Mouse (Mus musculus): ENCODE measurements at regions not wholly inside any gene's neighbourhood (a gene's known extent, or its start where the extent isn't known, plus 50 kb on each side); places are given as distances from the start of the nearest gene placed in this dataset.

- Histone ChIP-seq H3K4me3 (ENCODE audit: low read depth, low read length) (no peak overlapping the region), H3K9me3 (ENCODE audit: control insufficient read depth, low read length) (no peaks in the 10 kb centered on the region), H3K27me3 (ENCODE audit: control insufficient read depth, insufficient read depth, low read length) (no peaks in the 10 kb centered on the region), H3K9ac (replicated peaks; ENCODE audit: low read depth, low read length) (no peak overlapping the region), H3K4me1 (ENCODE audit: control insufficient read depth, insufficient read depth, low read length) (no peaks in the 10 kb centered on the region), H3K4me2 (ENCODE audit: low read depth, low read length) (no peak overlapping the region), H3K36me3 (ENCODE audit: control insufficient read depth, insufficient read depth, low read length) (no peaks in the 10 kb centered on the region), H3K27ac (ENCODE audit: low read depth, low read length) (no peak overlapping the region)
- 13% methylated on average over 7 of the region's 7 CpGs for WGBS
- ATAC-seq (ENCODE audit: low read depth): no peak
These were observed 165.6 kb upstream of the 3110018I06Rik start for GRCm38 (mm10) chr12:107322861-107323260.

- H3K9me3 ChIP-seq (ENCODE audit: control insufficient read depth, low read length): no peaks in the 10 kb centered on the region
- H3K36me3 ChIP-seq (ENCODE audit: control insufficient read depth, insufficient read depth, low read length): no peaks in the 10 kb centered on the region
- H3K9ac ChIP-seq (replicated peaks; ENCODE audit: low read depth, low read length): no peak overlapping the region
- H3K4me1 ChIP-seq (ENCODE audit: control insufficient read depth, insufficient read depth, low read length): peaks cover 4% of the 10 kb centered on the region; the same call in 1 of the 2 replicates
- WGBS: 98% methylated on average over 10 of the region's 10 CpGs
- H3K4me2 ChIP-seq (ENCODE audit: low read depth, low read length): no peak overlapping the region
- H3K27ac ChIP-seq (ENCODE audit: low read depth, low read length): no peak overlapping the region
- no peak for ATAC-seq (ENCODE audit: low read depth)
- no peak overlapping the region for H3K4me3 ChIP-seq (ENCODE audit: low read depth, low read length)
- no peaks in the 10 kb centered on the region for H3K27me3 ChIP-seq (ENCODE audit: control insufficient read depth, insufficient read depth, low read length)
These were observed 162.3 kb upstream of the 3110018I06Rik start for GRCm38 (mm10) chr12:107326101-107326500.

- Histone ChIP-seq H3K9ac (replicated peaks; ENCODE audit: low read depth, low read length) (no peak overlapping the region), H3K27ac (ENCODE audit: low read depth, low read length) (no peak overlapping the region)
These were observed 161.2 kb upstream of the 3110018I06Rik start for GRCm38 (mm10) chr12:107327107-107327770.

GRCm38 (mm10) chr12:107328986-107329385 lies 159.4 kb upstream of the 3110018I06Rik start:
- Histone ChIP-seq H3K36me3 (ENCODE audit: control insufficient read depth, insufficient read depth, low read length) (no peaks in the 10 kb centered on the region), H3K27me3 (ENCODE audit: control insufficient read depth, insufficient read depth, low read length) (no peaks in the 10 kb centered on the region), H3K27ac (ENCODE audit: low read depth, low read length) (no peak overlapping the region), H3K9me3 (ENCODE audit: control insufficient read depth, low read length) (no peaks in the 10 kb centered on the region), H3K4me2 (ENCODE audit: low read depth, low read length) (no peak overlapping the region), H3K4me1 (ENCODE audit: control insufficient read depth, insufficient read depth, low read length) (peaks cover 4% of the 10 kb centered on the region; the same call in 1 of the 2 replicates), H3K4me3 (ENCODE audit: low read depth, low read length) (no peak overlapping the region), H3K9ac (replicated peaks; ENCODE audit: low read depth, low read length) (no peak overlapping the region)
- ATAC-seq (ENCODE audit: low read depth): no peak
- 11% methylated on average over 9 of the region's 9 CpGs for WGBS

More at GRCm38 (mm10) chr12:107327107-107327770, 161.2 kb upstream of the 3110018I06Rik start:
- Histone ChIP-seq H3K36me3 (ENCODE audit: control insufficient read depth, insufficient read depth, low read length) (no peaks in the 10 kb centered on the region), H3K4me3 (ENCODE audit: low read depth, low read length) (no peak overlapping the region), H3K4me1 (ENCODE audit: control insufficient read depth, insufficient read depth, low read length) (peaks cover 4% of the 10 kb centered on the region; the same call in 1 of the 2 replicates), H3K9me3 (ENCODE audit: control insufficient read depth, low read length) (no peaks in the 10 kb centered on the region), H3K27me3 (ENCODE audit: control insufficient read depth, insufficient read depth, low read length) (no peaks in the 10 kb centered on the region), H3K4me2 (ENCODE audit: low read depth, low read length) (no peak overlapping the region)
- WGBS: 78% methylated on average over 9 of the region's 9 CpGs
- ATAC-seq (ENCODE audit: low read depth): no peak

- Histone ChIP-seq H3K27me3 (ENCODE audit: control insufficient read depth, insufficient read depth, low read length) (no peaks in the 10 kb centered on the region), H3K4me2 (ENCODE audit: low read depth, low read length) (no peak overlapping the region), H3K9me3 (ENCODE audit: control insufficient read depth, low read length) (no peaks in the 10 kb centered on the region), H3K27ac (ENCODE audit: low read depth, low read length) (no peak overlapping the region), H3K4me1 (ENCODE audit: control insufficient read depth, insufficient read depth, low read length) (no peaks in the 10 kb centered on the region), H3K4me3 (ENCODE audit: low read depth, low read length) (no peak overlapping the region), H3K36me3 (ENCODE audit: control insufficient read depth, insufficient read depth, low read length) (no peaks in the 10 kb centered on the region), H3K9ac (replicated peaks; ENCODE audit: low read depth, low read length) (no peak overlapping the region)
- 90% methylated on average over 8 of the region's 8 CpGs for WGBS
- ATAC-seq (ENCODE audit: low read depth): no peak
These were observed 154.1 kb upstream of the 3110018I06Rik start for GRCm38 (mm10) chr12:107334366-107334765.

GRCm38 (mm10) chr12:107335106-107335505 lies 153.3 kb upstream of the 3110018I06Rik start:
- Histone ChIP-seq H3K4me2 (ENCODE audit: low read depth, low read length) (no peak overlapping the region), H3K36me3 (ENCODE audit: control insufficient read depth, insufficient read depth, low read length) (no peaks in the 10 kb centered on the region), H3K4me3 (ENCODE audit: low read depth, low read length) (no peak overlapping the region), H3K27me3 (ENCODE audit: control insufficient read depth, insufficient read depth, low read length) (no peaks in the 10 kb centered on the region), H3K4me1 (ENCODE audit: control insufficient read depth, insufficient read depth, low read length) (no peaks in the 10 kb centered on the region), H3K9me3 (ENCODE audit: control insufficient read depth, low read length) (no peaks in the 10 kb centered on the region), H3K9ac (replicated peaks; ENCODE audit: low read depth, low read length) (no peak overlapping the region), H3K27ac (ENCODE audit: low read depth, low read length) (no peak overlapping the region)
- ATAC-seq (ENCODE audit: low read depth): no peak
- WGBS: 63% methylated on average over 12 of the region's 12 CpGs

GRCm38 (mm10) chr12:107338758-107339157 lies 149.7 kb upstream of the 3110018I06Rik start:
- H3K9me3 ChIP-seq (ENCODE audit: control insufficient read depth, low read length): no peaks in the 10 kb centered on the region
- no peaks in the 10 kb centered on the region for H3K36me3 ChIP-seq (ENCODE audit: control insufficient read depth, insufficient read depth, low read length)
- no peaks in the 10 kb centered on the region for H3K27me3 ChIP-seq (ENCODE audit: control insufficient read depth, insufficient read depth, low read length)
- no peaks in the 10 kb centered on the region for H3K4me1 ChIP-seq (ENCODE audit: control insufficient read depth, insufficient read depth, low read length)
- H3K4me2 ChIP-seq (ENCODE audit: low read depth, low read length): no peak overlapping the region
- H3K4me3 ChIP-seq (ENCODE audit: low read depth, low read length): no peak overlapping the region
- WGBS: 91% methylated on average over 10 of the region's 10 CpGs
- H3K27ac ChIP-seq (ENCODE audit: low read depth, low read length): no peak overlapping the region
- no peak overlapping the region for H3K9ac ChIP-seq (replicated peaks; ENCODE audit: low read depth, low read length)
- ATAC-seq (ENCODE audit: low read depth): no peak

GRCm38 (mm10) chr12:107356211-107356610 lies 132.2 kb upstream of the 3110018I06Rik start:
- Histone ChIP-seq H3K4me3 (ENCODE audit: low read depth, low read length) (no peak overlapping the region), H3K9ac (replicated peaks; ENCODE audit: low read depth, low read length) (no peak overlapping the region), H3K9me3 (ENCODE audit: control insufficient read depth, low read length) (no peaks in the 10 kb centered on the region), H3K27ac (ENCODE audit: low read depth, low read length) (no peak overlapping the region), H3K27me3 (ENCODE audit: control insufficient read depth, insufficient read depth, low read length) (no peaks in the 10 kb centered on the region), H3K4me2 (ENCODE audit: low read depth, low read length) (no peak overlapping the region), H3K4me1 (ENCODE audit: control insufficient read depth, insufficient read depth, low read length) (no peaks in the 10 kb centered on the region), H3K36me3 (ENCODE audit: control insufficient read depth, insufficient read depth, low read length) (no peaks in the 10 kb centered on the region)
- 49% methylated on average over 6 of the region's 6 CpGs for WGBS
- no peak for ATAC-seq (ENCODE audit: low read depth)

GRCm38 (mm10) chr12:107356974-107357373 lies 131.5 kb upstream of the 3110018I06Rik start:
- H3K4me2 ChIP-seq (ENCODE audit: low read depth, low read length): no peak overlapping the region
- no peak overlapping the region for H3K9ac ChIP-seq (replicated peaks; ENCODE audit: low read depth, low read length)
- H3K4me3 ChIP-seq (ENCODE audit: low read depth, low read length): no peak overlapping the region
- H3K36me3 ChIP-seq (ENCODE audit: control insufficient read depth, insufficient read depth, low read length): no peaks in the 10 kb centered on the region
- H3K27ac ChIP-seq (ENCODE audit: low read depth, low read length): no peak overlapping the region
- no peak for ATAC-seq (ENCODE audit: low read depth)
- no peaks in the 10 kb centered on the region for H3K4me1 ChIP-seq (ENCODE audit: control insufficient read depth, insufficient read depth, low read length)
- no peaks in the 10 kb centered on the region for H3K9me3 ChIP-seq (ENCODE audit: control insufficient read depth, low read length)
- WGBS: 85% methylated on average over 7 of the region's 7 CpGs
- H3K27me3 ChIP-seq (ENCODE audit: control insufficient read depth, insufficient read depth, low read length): no peaks in the 10 kb centered on the region

Measured in neural tube, embryonic 14.5 days (tissue).